Mouse (Mus musculus) stomach, embryonic 14.5 days (tissue): ENCODE measurements around the gene Phgdh. TPM values are rescaled to one million over a fixed set of nuclear protein-coding genes. Genes with fewer than 3 reads are reported as not detected.

Experiments
- ATAC-seq: fragments of 200-750 bp; cut with Nextera tagmentation; 2 replicates; pipeline ENCODE4 v1.8.0; 2017; ENCODE audit warnings: low read depth, moderate TSS enrichment; ENCODE audit not compliant: insufficient number of reproducible peaks, insufficient read depth, low FRiP score
- H3K27ac ChIP-seq: fragments of 300-500 bp; sonication (generic); 2 replicates; pipeline ENCODE4 v1.5.1; 2014; ENCODE audit warnings: mild to moderate bottlenecking, low read length, moderate library complexity, mixed read lengths
- H3K27me3 ChIP-seq: fragments of 300-500 bp; sonication (generic); 2 replicates; pipeline ENCODE4 v1.6.1; 2014; ENCODE audit warnings: low read length, control low read depth, mixed read lengths; ENCODE audit not compliant: control insufficient read depth, insufficient read depth
- H3K36me3 ChIP-seq: fragments of 300-500 bp; sonication (generic); 2 replicates; pipeline ENCODE4 v1.6.1; 2014; ENCODE audit warnings: mild to moderate bottlenecking, control low read depth, low read length, moderate library complexity, mixed read lengths; ENCODE audit not compliant: control insufficient read depth, insufficient read depth
- H3K4me1 ChIP-seq: fragments of 300-500 bp; sonication (generic); 2 replicates; pipeline ENCODE4 v1.6.1; 2014; ENCODE audit warnings: low read length, control low read depth, mixed read lengths; ENCODE audit not compliant: control insufficient read depth, insufficient read depth
- H3K4me2 ChIP-seq: fragments of 300-500 bp; sonication (generic); replicated peaks from 2 replicates; pipeline ENCODE4 v1.6.1; 2014; ENCODE audit warnings: low read depth, low read length, control low read depth
- H3K4me3 ChIP-seq: fragments of 300-500 bp; sonication (generic); 2 replicates; pipeline ENCODE4 v1.5.1; 2014; ENCODE audit warnings: low read depth, low read length, control low read depth
- H3K9ac ChIP-seq: fragments of 300-500 bp; sonication (generic); replicated peaks from 2 replicates; pipeline ENCODE4 v1.6.1; 2014; ENCODE audit warnings: low read depth, mild to moderate bottlenecking, control low read depth, low read length, moderate library complexity, mixed read lengths
- H3K9me3 ChIP-seq: fragments of 300-500 bp; sonication (generic); 2 replicates; pipeline ENCODE4 v1.6.1; 2016; ENCODE audit warnings: low read depth, low read length, control low read depth; ENCODE audit not compliant: control insufficient read depth
- WGBS: fragments of 180-500 bp; shearing (Covaris S2); extraction: QIAGEN DNeasy Blood & Tissue Kit; methylation state at CpG from one replicate; pipeline ENCODE4 v1.1.7; 2014; 5-methylcytosine and 5-hydroxymethylcytosine counted together
- polyA plus RNA-seq: library from polyadenylated mRNA; unstranded; fragments of >200 nt; fragmentation: Nextera tagmentation; extraction: Ambion mirVana; gene quantifications from 2 replicates; pipeline ENCODE4 v1.2.1, GENCODE M21; 2014

The Phgdh gene
- polyA plus RNA-seq, 1 experiment from 2014 or later, result 175 TPM

- Histone ChIP-seq H3K4me3 (no peak overlapping the region), H3K4me1 (no peaks in the 10 kb centered on the region), H3K9ac (no peak overlapping the region), H3K9me3 (no peaks in the 10 kb centered on the region), H3K36me3 (no peaks in the 10 kb centered on the region), H3K27ac (no peak overlapping the region), H3K27me3 (no peaks in the 10 kb centered on the region), H3K4me2 (no peak overlapping the region)
- 92% methylated on average over 4 of the region's 4 CpGs for whole genome bisulfite sequencing
- ATAC-seq, result no peak
These were observed 39.5 kb downstream of the Phgdh start for GRCm38 (mm10) chr3:98300266-98300665.

GRCm38 (mm10) chr3:98299391-98300100 lies 40.2 kb downstream of the Phgdh start:
- no peaks in the 10 kb centered on the region for H3K27me3 ChIP-seq
- H3K4me2 ChIP-seq, result no peak overlapping the region
- 74% methylated on average over 1 of the region's 1 CpGs for WGBS
- H3K27ac ChIP-seq, result no peak overlapping the region
- no peaks in the 10 kb centered on the region for H3K9me3 ChIP-seq
- H3K36me3 ChIP-seq, result no peaks in the 10 kb centered on the region
- no peak overlapping the region for H3K4me3 ChIP-seq
- H3K9ac ChIP-seq, result no peak overlapping the region
- no peaks in the 10 kb centered on the region for H3K4me1 ChIP-seq
- no peak for ATAC-seq

- WGBS, result 67% methylated on average over 10 of the region's 10 CpGs
- no peak overlapping the region for H3K4me3 ChIP-seq
- H3K4me1 ChIP-seq, result no peaks in the 10 kb centered on the region
- no peak overlapping the region for H3K27ac ChIP-seq
- no peak overlapping the region for H3K4me2 ChIP-seq
- no peaks in the 10 kb centered on the region for H3K36me3 ChIP-seq
- H3K27me3 ChIP-seq, result no peaks in the 10 kb centered on the region
- H3K9ac ChIP-seq, result no peak overlapping the region
- H3K9me3 ChIP-seq, result no peaks in the 10 kb centered on the region
- ATAC-seq, result no peak
These were observed 43.8 kb downstream of the Phgdh start for GRCm38 (mm10) chr3:98295965-98296364.

GRCm38 (mm10) chr3:98291044-98291443 lies 48.7 kb downstream of the Phgdh start:
- 90% methylated on average over 9 of the region's 9 CpGs for WGBS
- no peak overlapping the region for H3K9ac ChIP-seq

GRCm38 (mm10) chr3:98283205-98283604 lies 56.6 kb downstream of the Phgdh start:
- no peak overlapping the region for H3K27ac ChIP-seq
- ATAC-seq, result no peak
- H3K27me3 ChIP-seq, result no peaks in the 10 kb centered on the region
- no peak overlapping the region for H3K4me2 ChIP-seq
- H3K9ac ChIP-seq, result no peak overlapping the region
- no peaks in the 10 kb centered on the region for H3K36me3 ChIP-seq
- 90% methylated on average over 5 of the region's 5 CpGs for WGBS
- no peaks in the 10 kb centered on the region for H3K9me3 ChIP-seq
- no peak overlapping the region for H3K4me3 ChIP-seq
- peaks cover 13% of the 10 kb centered on the region; the same call in 1 of the 2 replicates for H3K4me1 ChIP-seq

More at GRCm38 (mm10) chr3:98291044-98291443, 48.7 kb downstream of the Phgdh start:
- Histone ChIP-seq H3K9me3 (no peaks in the 10 kb centered on the region), H3K36me3 (no peaks in the 10 kb centered on the region), H3K27me3 (no peaks in the 10 kb centered on the region), H3K27ac (no peak overlapping the region), H3K4me3 (no peak overlapping the region), H3K4me1 (no peaks in the 10 kb centered on the region), H3K4me2 (no peak overlapping the region)
- ATAC-seq, result no peak

- Histone ChIP-seq H3K27me3 (no peaks in the 10 kb centered on the region), H3K4me2 (no peak overlapping the region), H3K4me1 (peaks cover 13% of the 10 kb centered on the region; the same call in 1 of the 2 replicates), H3K36me3 (no peaks in the 10 kb centered on the region), H3K27ac (no peak overlapping the region), H3K9me3 (no peaks in the 10 kb centered on the region), H3K4me3 (no peak overlapping the region), H3K9ac (no peak overlapping the region)
- ATAC-seq, result no peak
- WGBS, result 93% methylated on average over 8 of the region's 8 CpGs
These were observed 57.4 kb downstream of the Phgdh start for GRCm38 (mm10) chr3:98282422-98282821.

GRCm38 (mm10) chr3:98280933-98281678 lies 58.7 kb downstream of the Phgdh start:
- H3K36me3 ChIP-seq, result no peaks in the 10 kb centered on the region
- H3K9ac ChIP-seq, result no peak overlapping the region
- ATAC-seq, result peak; percentile 76
- peaks cover 13% of the 10 kb centered on the region; the same call in 1 of the 2 replicates for H3K4me1 ChIP-seq
- WGBS, result 27% methylated on average over 12 of the region's 12 CpGs
- no peak overlapping the region for H3K4me3 ChIP-seq
- no peak overlapping the region; the same call in 1 of the 2 replicates for H3K4me2 ChIP-seq
- H3K9me3 ChIP-seq, result no peaks in the 10 kb centered on the region
- no peaks in the 10 kb centered on the region for H3K27me3 ChIP-seq
- H3K27ac ChIP-seq, result no peak overlapping the region

GRCm38 (mm10) chr3:98280204-98280932 lies 59.4 kb downstream of the Phgdh start, which contains the start of gene Hmgcs2:
Gene Hmgcs2 (plus strand): TSS chr3:98280435.
- 49% methylated on average over 14 of the region's 14 CpGs for WGBS
- H3K9ac ChIP-seq, result 0 out of 2 replicates have a peak within 1 kb of the TSS, but pooled peaks have one; percentile 6
- peak; percentile 76 for ATAC-seq
- H3K4me3 ChIP-seq, result no peak within 1 kb of the TSS
- H3K4me2 ChIP-seq, result peak within 1 kb of the TSS; percentile 35
- H3K27me3 ChIP-seq, result no peaks in the 10 kb centered on the region
- H3K27ac ChIP-seq, result peak within 1 kb of the TSS; percentile 10; the same call in 1 of the 2 replicates
- no peaks in the 10 kb centered on the region for H3K9me3 ChIP-seq
- peaks cover 13% of the 10 kb centered on the region; the same call in 1 of the 2 replicates for H3K4me1 ChIP-seq
- H3K36me3 ChIP-seq, result no peaks in the 10 kb centered on the region
